Mouse (Mus musculus) mouse trophoblast stem cell (cell line): Measurements from ENCODE around the gene Tex264.
"Not testable (repeated sequence)": the region's sequence is repeated elsewhere in the genome, so short reads cannot be mapped to it uniquely, and the experiment has no call there.

Source experiments
- in situ Hi-C, 2 experiments: fragments of 300-500 bp; cut with MseI, MboI; formaldehyde crosslinking; loops; 2 replicates in 1 of 2; 3 replicates in 1 of 2; pipeline ENCODE4 v1.15.1; 2025

Gene Tex264

DNA sequence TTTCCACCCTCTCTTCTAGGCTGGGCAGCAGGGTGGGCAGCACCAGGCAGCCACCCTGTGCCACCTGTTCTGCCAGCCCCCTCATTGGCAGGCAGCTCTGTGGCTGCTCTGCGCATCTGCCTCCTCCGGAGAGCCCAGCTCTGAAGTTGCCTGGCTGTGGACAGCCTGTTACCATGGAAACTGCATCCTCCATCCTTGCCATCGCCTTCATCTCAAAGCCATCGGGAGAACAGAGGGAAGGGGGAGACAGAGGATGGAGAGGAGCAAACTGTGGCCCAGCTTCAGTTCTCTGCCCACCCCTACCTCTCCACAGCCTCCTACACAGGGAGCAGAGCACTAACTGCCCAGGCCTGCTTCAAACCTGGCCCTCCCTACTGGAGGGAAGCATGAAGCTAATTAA lies 21.3 kb downstream of the Tex264 start:
- in situ Hi-C loops = no loop called here

DNA sequence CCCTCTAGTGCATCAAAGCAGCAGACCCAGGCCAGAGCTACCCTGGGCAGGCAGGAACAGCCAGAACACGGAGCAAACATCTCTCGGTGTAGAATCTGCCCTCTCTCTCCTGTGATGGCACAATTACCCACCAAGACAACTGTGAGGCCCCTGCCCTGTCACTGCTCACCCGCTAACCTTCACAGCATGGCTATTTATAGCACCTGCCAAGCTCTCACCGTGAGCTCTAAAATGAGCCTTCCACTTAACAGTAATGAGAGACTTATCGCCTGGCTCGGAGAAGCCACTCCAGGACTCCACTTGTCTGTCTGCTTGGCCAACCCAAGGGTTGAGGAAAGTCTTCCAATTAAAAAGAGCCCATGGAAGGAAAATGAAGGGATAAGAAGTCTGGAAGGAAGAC lies 22.5 kb downstream of the Tex264 start:
- in situ Hi-C loops = no loop called here

DNA sequence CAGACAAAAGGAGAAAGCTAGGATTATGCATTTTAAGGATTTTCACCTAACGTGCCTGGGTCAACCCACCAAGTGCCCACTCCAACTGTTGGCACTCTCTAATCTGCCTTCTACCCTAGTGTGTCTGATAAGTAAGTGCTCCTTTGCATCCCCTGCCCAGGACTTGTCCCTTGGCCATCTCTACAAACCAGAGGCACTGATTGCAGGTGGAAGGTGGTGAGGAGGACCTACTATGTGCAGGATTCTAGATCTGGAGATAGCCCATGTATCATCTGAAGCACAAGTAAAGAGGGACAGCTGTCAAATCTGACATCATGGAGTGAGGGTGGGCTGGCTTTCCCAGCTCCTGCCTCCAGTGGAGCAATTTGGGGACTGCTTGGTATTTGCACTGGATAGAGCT lies 25.8 kb downstream of the Tex264 start:
- in situ Hi-C loops = no loop called here

DNA sequence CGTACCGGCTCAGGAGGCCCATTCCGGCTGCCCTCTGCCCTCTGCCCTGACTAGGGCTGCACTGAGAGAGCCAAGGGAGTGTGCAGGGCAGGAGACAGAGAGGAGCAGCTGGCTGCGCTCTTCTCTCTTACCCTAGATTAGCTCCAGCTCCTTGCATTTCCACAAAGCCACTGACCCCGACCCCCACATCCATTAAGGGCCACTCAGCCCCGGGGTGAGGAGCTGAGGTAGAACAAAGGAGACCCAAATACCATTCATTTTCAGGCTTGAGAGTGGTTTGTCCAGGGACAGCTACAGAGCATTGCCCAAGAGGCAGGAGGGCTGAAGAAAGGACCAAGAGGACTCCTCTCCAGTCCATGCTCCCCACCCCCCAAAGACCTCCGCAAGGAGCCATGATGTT lies 26.3 kb downstream of the Tex264 start:
- in situ Hi-C loops = no loop called here

DNA sequence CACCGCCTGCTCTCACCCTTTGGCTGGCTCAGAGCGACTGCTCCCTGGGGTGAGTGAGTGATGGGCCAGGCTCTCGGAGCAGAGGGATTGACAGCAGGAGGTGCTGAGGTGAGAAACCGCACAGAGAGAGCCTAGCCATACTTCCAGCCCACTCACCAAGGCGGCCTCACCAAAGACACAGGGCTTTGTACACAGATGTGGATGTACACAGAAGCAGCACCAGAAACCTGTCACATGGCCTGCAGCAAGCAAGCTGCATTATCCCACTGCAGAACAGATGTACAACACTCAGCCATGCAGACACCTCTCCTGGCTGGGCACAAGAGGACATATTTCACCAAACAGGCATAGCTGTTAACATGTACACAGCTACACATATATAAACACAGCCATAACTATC lies 28.1 kb downstream of the Tex264 start:
- in situ Hi-C loops = no loop called here

DNA sequence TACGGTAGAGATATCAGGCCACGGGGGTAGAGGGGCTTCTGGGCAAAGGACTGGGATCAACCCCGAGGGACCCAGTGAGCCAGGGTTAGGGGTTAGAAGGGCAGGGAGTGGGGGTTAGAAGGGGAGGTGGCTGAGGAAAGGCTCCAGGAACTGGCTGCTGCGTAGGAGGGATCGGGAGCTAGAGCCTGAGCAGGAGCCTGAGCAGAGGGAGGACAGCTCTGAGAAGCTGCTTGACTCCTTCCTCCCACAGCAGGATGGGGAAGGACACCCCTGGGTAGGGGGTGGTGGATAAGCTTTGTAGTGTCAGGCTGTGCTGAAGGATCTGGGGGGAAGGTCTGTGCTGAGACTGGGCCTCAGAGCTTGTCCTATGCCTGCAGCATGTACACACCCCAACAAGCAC lies 28.9 kb downstream of the Tex264 start:
- in situ Hi-C loops = no loop called here

DNA sequence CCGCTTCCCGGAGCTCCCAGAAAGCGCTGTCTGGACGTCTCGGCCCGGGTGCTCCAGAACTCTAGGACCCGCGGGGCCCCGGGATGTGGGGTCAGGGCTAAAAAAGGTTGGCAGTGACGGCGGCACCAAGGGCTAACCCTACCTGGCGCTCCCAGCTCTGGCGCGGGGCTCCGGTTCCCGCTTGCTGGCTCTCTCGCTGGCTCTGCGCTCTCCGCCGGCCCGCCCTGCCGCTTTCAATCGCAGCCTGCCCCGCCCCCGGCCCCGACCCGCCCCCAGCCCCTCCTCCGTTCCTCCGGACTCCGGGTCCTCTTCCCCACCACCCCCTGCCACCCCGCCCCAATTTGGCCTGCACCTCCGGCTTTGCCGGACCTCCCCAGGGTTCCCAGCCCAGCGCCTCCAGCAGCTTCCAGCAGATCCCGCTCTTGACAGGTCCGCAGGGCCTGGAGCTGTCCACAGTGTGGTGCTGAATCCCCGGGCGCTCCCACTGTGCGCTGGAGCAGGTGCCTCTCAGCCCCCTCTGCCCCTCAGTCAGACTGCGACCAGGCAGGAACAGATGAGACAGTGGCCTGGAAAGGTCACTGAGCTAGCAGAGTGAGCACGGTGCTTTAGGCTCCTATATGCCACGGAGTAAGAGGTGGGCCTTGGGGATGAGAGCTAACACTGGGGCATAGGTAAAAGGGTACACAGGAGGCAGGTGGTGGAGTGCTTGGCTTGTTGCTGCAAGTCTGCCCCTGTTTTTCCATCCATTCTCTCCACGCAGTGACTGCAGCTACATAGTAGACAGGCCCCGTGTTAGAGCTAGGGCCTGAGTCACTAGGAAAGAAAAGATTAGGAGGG lies 29.6 kb downstream of the Tex264 start, which contains the start of gene Grm2:
Gene Grm2, minus strand, starts transcription at position 199 of the 837 bp plus-strand sequence.
- in situ Hi-C loops = no loop called here

DNA sequence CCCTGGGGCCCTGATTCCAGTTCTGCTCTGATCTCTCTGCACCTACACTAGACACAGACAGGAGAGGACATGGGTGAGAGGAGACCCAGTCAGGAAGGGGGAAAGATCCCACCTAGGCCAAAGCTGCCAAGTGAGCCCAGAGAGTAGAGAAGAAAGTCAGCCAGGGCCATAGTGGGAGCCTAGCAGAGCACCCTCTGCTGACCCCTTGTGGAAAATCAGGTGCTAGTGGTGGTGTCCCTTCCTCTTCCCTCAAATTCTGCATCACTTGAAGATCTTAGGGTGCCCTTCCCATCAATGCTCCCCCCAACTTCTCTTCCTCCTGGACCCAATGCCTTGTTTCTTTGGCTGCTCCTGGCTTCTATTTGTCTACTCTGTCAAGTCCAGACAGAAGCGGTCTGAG lies 33.0 kb downstream of the Tex264 start:
- in situ Hi-C loops = no loop called here

DNA sequence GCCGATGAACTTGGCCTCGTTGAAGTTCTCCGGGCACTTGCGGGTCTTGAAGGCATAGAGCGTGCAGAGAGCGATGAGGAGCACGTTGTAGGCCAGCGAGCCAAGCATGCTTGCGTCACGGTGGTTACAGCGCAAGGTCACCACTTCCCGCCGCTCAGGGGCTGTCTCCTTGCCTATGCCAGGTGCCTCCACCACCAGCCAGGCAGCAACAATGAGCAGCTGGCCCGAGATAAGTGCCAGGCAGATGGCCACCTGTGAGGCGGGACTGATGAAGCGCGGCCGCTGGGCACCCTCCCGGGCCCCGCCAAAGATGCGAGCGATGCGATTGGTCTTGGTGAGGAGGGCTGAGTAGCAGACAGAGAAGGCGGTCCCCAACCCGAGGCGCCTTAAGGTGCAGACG lies 38.5 kb downstream of the Tex264 start:
- in situ Hi-C loops = no loop called here

DNA sequence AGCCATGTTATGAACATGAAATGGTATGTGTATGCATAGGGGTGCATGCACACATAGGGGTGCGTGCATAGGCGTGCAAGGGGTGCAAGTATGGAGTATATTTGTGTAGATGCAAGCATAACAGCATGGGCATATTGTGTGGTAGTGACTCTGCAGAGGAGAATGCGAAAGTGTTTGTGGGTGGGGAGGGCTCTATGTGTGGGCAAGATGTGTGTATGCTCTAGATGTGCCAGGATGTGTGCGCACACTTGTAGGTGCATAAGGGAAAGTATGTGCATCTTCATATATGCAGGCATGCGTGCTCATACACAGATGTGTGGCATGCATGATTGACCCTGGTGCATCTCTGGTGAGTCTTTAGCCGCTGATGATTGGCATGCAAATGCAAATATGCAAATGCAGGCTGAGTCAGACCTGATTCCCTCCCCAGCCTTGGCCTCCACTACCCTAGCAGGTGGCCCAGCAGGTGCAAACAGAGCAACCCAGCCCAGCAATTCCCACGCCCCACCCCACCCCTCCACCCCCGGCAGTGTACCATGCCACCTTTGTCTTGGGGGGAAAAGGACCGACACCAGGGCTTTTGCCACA lies 39.9 kb downstream of the Tex264 start:
- in situ Hi-C loops = no loop called here

DNA sequence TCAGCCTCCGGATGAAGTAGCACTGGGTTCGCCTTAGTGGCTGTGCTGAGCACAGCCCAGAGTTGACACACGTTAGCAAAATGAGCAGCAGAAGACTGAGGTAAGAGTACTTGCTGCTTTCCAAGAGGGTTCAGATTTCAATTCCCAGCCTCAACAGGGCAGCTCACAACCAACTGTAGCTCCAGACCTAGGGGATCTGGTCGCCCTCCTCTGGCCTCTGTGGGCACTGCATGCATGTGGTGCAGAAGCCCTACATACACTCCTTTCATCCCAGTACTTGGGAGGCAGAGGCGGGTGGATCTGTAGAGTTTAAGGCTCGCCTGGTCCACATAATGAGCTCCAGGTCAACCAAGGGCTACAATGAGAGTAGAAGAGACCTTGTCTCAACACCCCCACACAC lies 41.9 kb downstream of the Tex264 start:
- in situ Hi-C loops = loop anchor here (5.0 kb wide), 3 partner anchors 36 to 111 kb away; no protein-coding TSS in a partner anchor

DNA sequence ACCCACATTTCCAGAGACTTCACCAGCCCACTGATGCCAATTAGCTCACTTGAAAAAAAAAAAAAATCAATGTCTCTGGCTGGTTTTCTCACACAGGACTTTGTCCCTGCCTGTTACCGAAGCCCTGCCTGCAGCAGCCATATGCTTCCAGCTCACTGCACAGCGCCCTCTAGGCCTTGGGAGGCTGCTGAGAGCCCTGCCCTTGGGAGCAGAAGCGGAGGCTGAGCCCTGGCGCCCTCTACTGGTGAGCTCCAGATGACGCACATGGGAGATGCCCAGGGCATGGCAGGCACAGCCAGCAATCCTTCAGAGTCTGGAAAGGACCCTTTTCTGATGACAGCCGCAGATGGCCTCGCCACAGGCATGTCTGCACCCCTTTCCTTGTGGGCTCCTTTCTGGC lies 42.6 kb downstream of the Tex264 start:
- in situ Hi-C loops = loop anchor here (5.0 kb wide), 3 partner anchors 36 to 111 kb away; no protein-coding TSS in a partner anchor

DNA sequence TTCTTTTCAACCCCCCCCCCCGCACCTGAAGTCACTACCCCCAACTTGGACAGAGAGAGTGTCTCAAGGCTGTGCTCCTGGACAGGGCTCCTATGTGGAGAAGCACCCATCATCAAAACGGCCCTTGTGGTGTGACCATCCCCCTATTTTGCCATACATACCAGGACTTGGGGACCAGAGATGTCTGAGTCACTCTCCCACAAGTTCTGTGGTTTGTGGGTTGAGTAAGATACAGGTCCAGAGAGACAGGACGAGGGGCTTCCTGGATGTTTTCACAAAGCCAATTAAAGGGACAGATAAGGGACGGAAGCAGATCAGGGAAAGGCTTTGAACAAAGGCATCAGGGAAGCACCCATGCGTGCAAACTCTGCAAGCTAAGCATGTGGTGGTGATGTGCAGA lies 44.4 kb downstream of the Tex264 start:
- in situ Hi-C loops = loop anchor here (5.0 kb wide), 3 partner anchors 34 to 109 kb away; no protein-coding TSS in a partner anchor

DNA sequence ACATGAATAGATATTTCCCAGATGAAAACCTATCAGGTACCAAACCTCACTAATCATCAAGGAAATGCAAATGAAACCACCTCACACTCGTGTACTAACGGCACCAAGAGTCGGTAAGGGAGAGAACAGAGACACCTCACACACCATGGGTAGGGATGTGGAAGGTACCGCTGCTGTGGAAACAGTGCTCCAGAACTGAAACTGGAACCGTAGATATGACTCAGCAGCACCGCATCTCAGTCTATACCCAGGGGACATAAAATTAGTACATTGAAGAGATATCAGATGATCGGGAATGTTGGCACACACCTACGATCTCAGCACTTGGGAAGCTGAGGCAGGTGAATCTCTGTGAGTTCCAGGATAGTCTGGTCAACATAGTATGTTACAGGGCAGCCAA lies 47.6 kb downstream of the Tex264 start:
- in situ Hi-C loops = no loop called here

DNA sequence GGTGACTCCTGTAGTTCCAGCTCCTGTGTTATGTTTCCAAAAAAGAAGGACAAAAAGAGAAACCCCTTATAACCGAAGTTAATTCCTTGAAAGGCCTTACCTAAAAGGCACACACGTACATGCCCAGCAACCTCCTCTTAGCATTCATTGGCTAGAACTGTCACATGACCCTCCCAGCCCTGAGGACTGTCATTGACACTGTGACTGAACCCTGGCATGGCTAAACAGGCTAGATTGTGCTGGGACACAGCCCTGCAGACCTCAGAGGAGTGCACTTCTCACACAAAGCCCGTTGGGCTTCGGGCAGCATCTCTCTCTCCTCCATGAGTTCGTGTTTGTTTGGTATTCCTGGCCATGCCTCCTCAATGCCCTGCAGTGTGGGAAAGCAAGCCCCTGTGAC lies 53.5 kb downstream of the Tex264 start:
- in situ Hi-C loops = no loop called here

DNA sequence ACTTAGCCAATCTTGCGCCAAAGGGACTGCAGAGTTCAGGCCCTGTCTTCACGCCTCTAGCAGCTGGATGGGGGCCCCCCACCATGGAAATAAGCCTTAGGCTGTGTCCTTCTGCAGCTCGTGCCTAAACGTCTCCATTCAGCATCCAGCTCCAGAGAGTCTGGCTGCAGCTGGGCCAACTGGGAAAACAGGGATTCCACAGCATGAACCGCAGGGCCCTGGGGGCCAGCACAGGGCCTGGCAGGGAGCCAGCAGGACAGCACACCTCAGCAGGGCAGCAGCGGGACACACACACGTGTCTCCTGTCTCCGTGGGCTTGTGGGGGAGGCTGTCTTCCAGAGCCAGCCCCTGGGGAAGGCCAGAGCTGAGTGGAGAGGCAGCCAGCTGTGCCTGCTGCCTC lies 57.9 kb downstream of the Tex264 start:
- in situ Hi-C loops = not testable (repeated sequence)

DNA sequence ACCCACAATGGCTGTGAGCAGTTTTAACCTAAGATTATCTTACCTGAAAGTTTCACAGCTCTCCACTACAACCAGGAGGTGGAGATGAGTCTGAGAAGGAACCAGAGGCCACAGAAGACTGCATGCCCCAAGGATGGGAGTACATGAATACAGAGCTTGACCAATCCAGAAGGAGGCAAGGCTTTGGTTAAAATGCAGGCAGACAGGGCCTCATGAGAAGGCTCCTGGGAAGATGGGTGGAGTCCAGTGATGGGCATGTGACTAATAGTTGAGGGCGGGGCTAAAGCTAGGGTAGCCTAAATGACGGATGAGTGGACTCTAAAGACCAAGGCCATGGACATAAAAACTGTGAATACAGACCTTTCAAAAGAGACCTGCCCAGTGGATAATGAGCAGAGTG lies 59.4 kb downstream of the Tex264 start, which contains the start of gene Iqcf6:
Gene Iqcf6, plus strand, starts transcription at position 301 of the 400 bp plus-strand sequence.
- in situ Hi-C loops = no loop called here

DNA sequence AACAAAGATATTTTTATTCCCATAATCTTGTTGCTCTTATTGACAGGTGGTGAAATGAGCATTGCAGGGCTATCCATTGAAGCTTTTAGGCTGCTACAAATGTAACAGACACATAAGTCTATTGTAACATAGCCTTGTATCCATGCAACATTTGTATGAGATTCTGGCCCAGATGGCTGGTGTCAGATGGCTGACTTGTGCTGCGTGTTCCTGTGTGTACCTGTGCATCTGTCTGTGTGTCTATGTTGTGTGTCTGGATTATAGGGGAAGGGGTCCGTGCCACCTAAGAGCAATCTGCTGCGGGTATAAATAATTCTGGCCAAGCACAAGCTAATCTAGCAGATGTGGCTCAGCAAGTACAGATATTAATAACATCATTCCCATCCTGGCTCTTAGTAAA lies 68.2 kb downstream of the Tex264 start:
- in situ Hi-C loops = no loop called here

DNA sequence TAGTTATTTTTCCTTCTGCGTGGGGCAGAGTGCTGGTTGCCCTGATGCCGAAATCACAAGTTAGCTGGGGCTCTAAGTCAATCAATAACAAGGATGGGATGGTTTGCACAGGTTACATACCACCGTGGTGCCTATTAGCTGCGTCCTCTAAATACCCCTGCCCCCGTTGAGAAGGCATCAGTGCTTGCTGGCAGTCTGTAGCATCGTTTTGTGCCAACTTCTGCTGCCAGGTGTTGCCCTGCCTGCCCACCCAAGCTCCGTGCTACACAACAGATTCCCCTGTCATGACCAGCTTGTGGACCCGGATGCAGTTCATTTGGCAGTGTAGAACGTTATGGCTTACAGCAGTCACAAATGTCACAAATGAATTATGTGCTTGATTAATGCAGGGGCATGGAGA lies 69.4 kb downstream of the Tex264 start:
- in situ Hi-C loops = no loop called here

DNA sequence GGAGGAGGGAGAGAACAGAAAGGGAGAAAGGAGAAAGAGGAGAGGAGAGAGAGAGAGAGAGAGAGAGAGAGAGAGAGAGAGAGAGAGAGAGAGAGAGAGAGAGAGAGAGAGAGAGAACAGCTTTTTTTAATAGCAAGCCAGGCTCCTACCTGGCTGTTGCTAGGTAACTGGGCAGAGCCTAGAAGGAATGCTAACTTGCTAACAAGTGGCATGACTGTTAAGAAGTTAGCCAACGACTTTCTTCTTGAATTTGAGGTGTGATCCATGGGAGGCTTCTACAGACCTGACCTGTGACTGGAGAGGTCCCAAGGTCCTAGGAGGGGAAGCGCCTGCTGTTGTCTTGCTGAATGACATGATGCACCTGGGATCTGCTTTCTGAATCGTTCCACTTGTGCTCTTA lies 71.1 kb downstream of the Tex264 start:
- in situ Hi-C loops = loop anchor here in 1 of 2 experiments (5.0 kb wide), 1 partner anchor 52 kb away; the partner anchor contains the start of gene Iqcf3

DNA sequence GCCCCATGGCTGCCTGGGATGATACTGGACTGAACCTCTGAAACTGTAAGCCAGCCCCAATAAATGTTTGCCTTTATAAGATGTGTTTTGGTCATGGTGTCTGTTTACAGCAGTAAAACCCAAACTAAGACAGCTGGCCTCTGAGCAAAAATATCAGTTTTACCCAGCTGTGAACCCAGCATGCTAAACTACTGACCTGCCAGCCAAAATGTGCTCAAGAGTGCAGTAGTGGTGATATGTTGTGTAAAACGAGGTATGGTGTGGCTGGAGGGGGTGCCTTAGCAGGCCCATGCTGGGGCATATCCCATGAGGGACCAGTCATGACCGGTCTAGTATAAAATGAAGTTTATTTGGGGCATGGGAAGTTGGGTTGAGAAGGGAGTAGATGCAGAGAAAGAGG lies 71.8 kb downstream of the Tex264 start:
- in situ Hi-C loops = loop anchor here in 1 of 2 experiments (5.0 kb wide), 1 partner anchor 52 kb away; the partner anchor contains the start of gene Iqcf3

DNA sequence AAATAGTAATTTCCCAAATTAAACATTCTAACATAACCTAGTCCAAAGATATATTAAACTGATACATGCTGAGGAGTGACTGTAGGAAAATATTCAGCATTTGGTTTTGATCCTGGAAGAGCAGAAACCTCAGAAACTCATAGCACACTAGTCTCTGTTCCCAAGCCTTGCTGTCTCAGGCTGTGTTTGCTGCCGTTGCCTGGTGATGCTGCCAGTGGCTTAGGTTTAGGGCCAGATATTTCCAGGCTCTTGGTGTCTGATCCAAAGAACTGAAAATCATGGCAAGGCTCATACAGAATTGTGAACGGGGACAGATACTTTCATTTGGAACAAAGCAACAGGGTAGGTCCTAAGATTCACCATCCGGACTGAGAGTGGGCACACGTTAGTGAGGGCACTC lies 75.0 kb downstream of the Tex264 start:
- in situ Hi-C loops = loop anchor here in 1 of 2 experiments (5.0 kb wide), 1 partner anchor 48 kb away; the partner anchor contains the start of gene Iqcf3
